In genomic region chr2:166629941-166630674, GRCm38 (mm10) we compare ENCODE assay signal across 9 mouse cellular contexts.
DNase-seq lines count a peak whose midpoint lies in the region; ATAC-seq and TF ChIP-seq lines count a peak whose summit lies in the region.
"Had no signal": no experiment of that assay in that cellular context is flagged by ENCODE, and none has a peak within 500 bp of the region (broad histone marks: within the 10 kb centered on the region; RNA-seq: fewer than 3 reads in every experiment).

No protein-coding gene starts in this region.

- ATAC-seq in heart, embryonic 12.5 days (ENCODE audit: insufficient number of reproducible peaks, low FRiP score), result no peak
- no peak for ATAC-seq in heart, embryonic 13.5 days (ENCODE audit: extremely low read depth, insufficient number of reproducible peaks, low FRiP score, low TSS enrichment)
- ATAC-seq in liver, embryonic 15.5 days (ENCODE audit: insufficient read depth), result peak; percentile 30; the same call in 1 of the 2 replicates
- ATAC-seq in midbrain, postnatal 0 days (ENCODE audit: low FRiP score), result no peak
- no peak for ATAC-seq in hindbrain, embryonic 12.5 days (ENCODE audit: low FRiP score)

- no peaks in the 10 kb centered on the region; the same call in 1 of the 2 replicates for H3K4me1 ChIP-seq in heart, adult 2 months (ENCODE audit: control insufficient read depth, insufficient read depth, low read length)
- H3K4me1 ChIP-seq in heart, embryonic 12.5 days (replicated peaks), result peaks cover 10% of the 10 kb centered on the region; the same call in 1 of the 2 replicates
- peaks cover 6% of the 10 kb centered on the region; the same call in 1 of the 2 replicates for H3K4me1 ChIP-seq in heart, embryonic 13.5 days
- H3K4me1 ChIP-seq in liver, embryonic 15.5 days (replicated peaks), result peaks cover 14% of the 10 kb centered on the region
- no peaks in the 10 kb centered on the region for H3K4me1 ChIP-seq in midbrain, postnatal 0 days (ENCODE audit: insufficient read depth, low read length)
- peaks cover 16% of the 10 kb centered on the region for H3K4me1 ChIP-seq in hindbrain, embryonic 12.5 days

- no peak overlapping the region for H3K4me2 ChIP-seq in heart, embryonic 12.5 days
- no peak overlapping the region for H3K4me2 ChIP-seq in heart, embryonic 13.5 days
- no peak overlapping the region for H3K4me2 ChIP-seq in liver, embryonic 15.5 days
- no peak overlapping the region for H3K4me2 ChIP-seq in midbrain, postnatal 0 days (ENCODE audit: low read depth, low read length, poor library complexity, severe bottlenecking)
- no peak overlapping the region for H3K4me2 ChIP-seq in hindbrain, embryonic 12.5 days (replicated peaks)
- H3K4me2 ChIP-seq: embryonic facial prominence, embryonic 15.5 days had no signal

- H3K79me2 ChIP-seq in heart, adult 2 months (replicated peaks; ENCODE audit: control insufficient read depth, insufficient read depth, low read length), result no peaks in the 10 kb centered on the region

- no peak overlapping the region for H3K9ac ChIP-seq in heart, adult 2 months (ENCODE audit: low read depth, low read length)
- H3K9ac ChIP-seq in heart, embryonic 12.5 days, result no peak overlapping the region
- no peak overlapping the region for H3K9ac ChIP-seq in heart, embryonic 13.5 days
- no peak overlapping the region for H3K9ac ChIP-seq in liver, embryonic 15.5 days
- H3K9ac ChIP-seq in midbrain, postnatal 0 days (replicated peaks; ENCODE audit: low read length, poor library complexity, severe bottlenecking), result no peak overlapping the region
- no peak overlapping the region for H3K9ac ChIP-seq in hindbrain, embryonic 12.5 days
- H3K9ac ChIP-seq: embryonic facial prominence, embryonic 15.5 days had no signal

- no peak for TF ChIP-seq CTCF in heart, adult 2 months (IDR thresholded peaks at IDR 0.05)
- no peak for TF ChIP-seq CTCF in midbrain, postnatal 0 days (IDR thresholded peaks at IDR 0.05)

- intact Hi-C loops in heart, adult 2 months (cut with DNase I), result no loop called here

- no peak for TF ChIP-seq POLR2A in heart, adult 2 months (IDR thresholded peaks at IDR 0.05; ENCODE audit: insufficient read depth, low read depth, low read length)

- 0 out of 2 replicates have a peak, but pooled peaks have one; percentile 49 for TF ChIP-seq EP300 in heart, adult 2 months (IDR thresholded peaks at IDR 0.05; ENCODE audit: insufficient read depth, low read depth, low read length)

- H3K9me3 ChIP-seq in heart, embryonic 12.5 days (replicated peaks), result no peaks in the 10 kb centered on the region
- H3K9me3 ChIP-seq in heart, embryonic 13.5 days, result no peaks in the 10 kb centered on the region
- no peaks in the 10 kb centered on the region for H3K9me3 ChIP-seq in liver, embryonic 15.5 days (replicated peaks)
- no peaks in the 10 kb centered on the region for H3K9me3 ChIP-seq in midbrain, postnatal 0 days (ENCODE audit: low read length)
- no peaks in the 10 kb centered on the region; the same call in 1 of the 2 replicates for H3K9me3 ChIP-seq in hindbrain, embryonic 12.5 days (replicated peaks)
- H3K9me3 ChIP-seq: embryonic facial prominence, embryonic 15.5 days had no signal

- peak in 1 of 2 experiments; percentile 66 for DNase-seq in heart, adult 2 months
- peak; percentile 68 to 73 for DNase-seq in B cell, adult 2 months
- no peak for DNase-seq in urinary bladder, adult 2 months (ENCODE audit: low spot score)
- no peak for DNase-seq in midbrain, postnatal 0 days (ENCODE audit: low spot score)

- no peak overlapping the region for H3K4me3 ChIP-seq in heart, adult 2 months
- H3K4me3 ChIP-seq in heart, embryonic 12.5 days, result no peak overlapping the region
- no peak overlapping the region for H3K4me3 ChIP-seq in heart, embryonic 13.5 days
- H3K4me3 ChIP-seq in liver, embryonic 15.5 days (replicated peaks), result no peak overlapping the region
- H3K4me3 ChIP-seq in midbrain, postnatal 0 days (ENCODE audit: low read depth, low read length), result no peak overlapping the region
- H3K4me3 ChIP-seq in hindbrain, embryonic 12.5 days, result no peak overlapping the region
- H3K4me3 ChIP-seq: embryonic facial prominence, embryonic 15.5 days had no signal

- 77% methylated on average over 17 of the region's 17 CpGs for WGBS in heart, adult 2 months
- 81% methylated on average over 17 of the region's 17 CpGs for WGBS in heart, embryonic 12.5 days
- 75% methylated on average over 17 of the region's 17 CpGs for WGBS in heart, embryonic 13.5 days
- WGBS in liver, embryonic 15.5 days (ENCODE audit: insufficient replicate concordance), result 55% methylated on average over 17 of the region's 17 CpGs
- 90% methylated on average over 17 of the region's 17 CpGs for WGBS in midbrain, postnatal 0 days
- WGBS in hindbrain, embryonic 12.5 days, result 84% methylated on average over 17 of the region's 17 CpGs

- no peaks in the 10 kb centered on the region for H3K27me3 ChIP-seq in heart, adult 2 months (ENCODE audit: control insufficient read depth, insufficient read depth, low read length)
- no peaks in the 10 kb centered on the region for H3K27me3 ChIP-seq in heart, embryonic 12.5 days (replicated peaks)
- H3K27me3 ChIP-seq in heart, embryonic 13.5 days (replicated peaks), result no peaks in the 10 kb centered on the region
- H3K27me3 ChIP-seq in liver, embryonic 15.5 days, result no peaks in the 10 kb centered on the region
- H3K27me3 ChIP-seq in midbrain, postnatal 0 days (ENCODE audit: insufficient read depth, low read length), result no peaks in the 10 kb centered on the region
- no peaks in the 10 kb centered on the region for H3K27me3 ChIP-seq in hindbrain, embryonic 12.5 days
- H3K27me3 ChIP-seq: embryonic facial prominence, embryonic 15.5 days had no signal

- no peak overlapping the region for H3K27ac ChIP-seq in heart, adult 2 months
- no peak overlapping the region for H3K27ac ChIP-seq in heart, embryonic 12.5 days (ENCODE audit: poor library complexity, severe bottlenecking)
- 0 out of 2 replicates have a peak overlapping the region, but pooled peaks have one; percentile 3 for H3K27ac ChIP-seq in heart, embryonic 13.5 days (replicated peaks)
- no peak overlapping the region for H3K27ac ChIP-seq in liver, embryonic 15.5 days (replicated peaks)
- no peak overlapping the region for H3K27ac ChIP-seq in midbrain, postnatal 0 days (ENCODE audit: low read depth, low read length)
- no peak overlapping the region for H3K27ac ChIP-seq in hindbrain, embryonic 12.5 days
- H3K27ac ChIP-seq: embryonic facial prominence, embryonic 15.5 days had no signal

- no peaks in the 10 kb centered on the region for H3K36me3 ChIP-seq in heart, adult 2 months (ENCODE audit: control insufficient read depth, insufficient read depth, low read length)
- H3K36me3 ChIP-seq in heart, embryonic 12.5 days, result 0 out of 2 replicates have a peak, but pooled peaks cover 3% of the 10 kb centered on the region
- peaks cover 17% of the 10 kb centered on the region; the same call in 1 of the 2 replicates for H3K36me3 ChIP-seq in heart, embryonic 13.5 days
- H3K36me3 ChIP-seq in liver, embryonic 15.5 days (replicated peaks), result peaks cover 22% of the 10 kb centered on the region
- no peaks in the 10 kb centered on the region for H3K36me3 ChIP-seq in midbrain, postnatal 0 days (ENCODE audit: insufficient read depth, low read length)
- peaks cover 28% of the 10 kb centered on the region; the same call in 1 of the 2 replicates for H3K36me3 ChIP-seq in hindbrain, embryonic 12.5 days

Comparison
In these comparisons a context has a peak if more than half of its experiments do, and no peak if none do; other contexts are left out.
1. DNase-seq: peak in B cell, adult 2 months (2 of 2); none in urinary bladder, adult 2 months (single experiment) and midbrain, postnatal 0 days (single experiment).